Mouse (Mus musculus) ES-Bruce4 (cell line): ENCODE data around the gene Fam163a. TPM values are rescaled to one million over a fixed set of nuclear protein-coding genes. Genes with fewer than 3 reads are reported as not detected.

Source experiments
- H3K27ac ChIP-seq: 2 replicates; pipeline ENCODE4 v1.5.1; 2012; ENCODE audit warnings: low read length, inconsistent platforms; ENCODE audit not compliant: insufficient read depth
- H3K27me3 ChIP-seq: 2 replicates; pipeline ENCODE4 v1.6.1; 2012; ENCODE audit warnings: mild to moderate bottlenecking, low read length, inconsistent platforms; ENCODE audit not compliant: control insufficient read depth, poor library complexity, insufficient read depth, severe bottlenecking
- H3K36me3 ChIP-seq: 2 replicates; pipeline ENCODE4 v1.6.1; 2012; ENCODE audit warnings: inconsistent platforms, mild to moderate bottlenecking, low read length, moderate library complexity; ENCODE audit not compliant: control insufficient read depth, poor library complexity, insufficient read depth, severe bottlenecking
- H3K4me1 ChIP-seq: one replicate; pipeline ENCODE4 v1.8.1; 2011; ENCODE audit warnings: low read length; ENCODE audit not compliant: control insufficient read depth, insufficient read depth
- H3K4me3 ChIP-seq: 2 replicates; pipeline ENCODE4 v1.5.1; 2011; ENCODE audit warnings: low read depth, mild to moderate bottlenecking, low read length
- H3K9ac ChIP-seq: 2 replicates; pipeline ENCODE4 v1.6.1; 2012; ENCODE audit warnings: low read depth, mild to moderate bottlenecking, inconsistent platforms; ENCODE audit not compliant: poor library complexity, severe bottlenecking
- H3K9me3 ChIP-seq: replicated peaks from 2 replicates; pipeline ENCODE4 v1.6.1; 2012; ENCODE audit warnings: mild to moderate bottlenecking, low read length, inconsistent platforms; ENCODE audit not compliant: control insufficient read depth, poor library complexity, insufficient read depth, severe bottlenecking
- CTCF ChIP-seq: IDR thresholded peaks from one replicate; pipeline ENCODE4 v1.8.1; 2011; ENCODE audit warnings: low read depth, low read length
- EP300 ChIP-seq: IDR thresholded peaks from 2 replicates; pipeline ENCODE4 v1.6.1; 2011; ENCODE audit warnings: low read depth, low read length; ENCODE audit not compliant: insufficient read depth
- POLR2A ChIP-seq: IDR thresholded peaks from one replicate; pipeline ENCODE4 v1.8.1; 2011; ENCODE audit warnings: low read length; ENCODE audit not compliant: insufficient read depth
- polyA plus RNA-seq: library from polyadenylated mRNA; stranded (reverse); fragments of >200 nt; gene quantifications from 2 replicates; pipeline ENCODE4 v1.2.4, GENCODE M21; 2011; ENCODE audit warnings: low read depth; ENCODE audit not compliant: missing spikeins, insufficient read depth, insufficient read length

The Fam163a gene
- polyA plus RNA-seq, 1 experiment, result 0.40 TPM

- TF ChIP-seq CTCF, result no peak
- no peak for TF ChIP-seq POLR2A
- no peak for TF ChIP-seq EP300
- peaks cover 52% of the 10 kb centered on the region for H3K36me3 ChIP-seq
Observed at GRCm38 (mm10) chr1:156044211-156044611, 160.6 kb downstream of the Fam163a start.

DNA sequence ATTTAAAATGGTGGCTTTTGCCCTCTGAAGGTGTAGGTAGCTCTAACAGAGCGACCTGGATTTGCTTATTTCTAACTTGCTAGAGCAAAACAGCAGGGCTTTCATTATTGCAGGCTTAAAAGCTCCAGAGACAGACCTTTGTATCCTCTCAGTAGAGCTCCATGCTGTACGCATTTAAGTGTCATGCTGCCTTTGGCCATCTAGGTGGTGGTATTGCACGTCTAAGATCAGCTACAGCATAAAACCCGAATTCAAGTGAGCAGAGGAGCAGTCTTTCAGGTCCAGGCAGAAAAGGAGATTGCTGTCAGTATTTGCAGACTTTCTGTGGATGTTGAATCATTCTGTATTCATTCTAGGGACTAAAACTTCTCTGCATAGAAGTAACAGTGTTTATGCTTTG is 161.8 kb downstream of the Fam163a start:
- Histone ChIP-seq H3K27me3 (no peaks in the 10 kb centered on the region), H3K9me3 (no peaks in the 10 kb centered on the region), H3K36me3 (peaks cover 44% of the 10 kb centered on the region), H3K4me1 (no peaks in the 10 kb centered on the region), H3K4me3 (no peak overlapping the region), H3K27ac (no peak overlapping the region), H3K9ac (0 out of 2 replicates have a peak overlapping the region, but pooled peaks have one; percentile 34)
- TF ChIP-seq CTCF (peak; percentile 8), EP300 (no peak), POLR2A (no peak)

More at GRCm38 (mm10) chr1:156044211-156044611, 160.6 kb downstream of the Fam163a start:
- no peaks in the 10 kb centered on the region for H3K9me3 ChIP-seq
- no peak overlapping the region for H3K9ac ChIP-seq
- H3K27ac ChIP-seq, result no peak overlapping the region
- no peak overlapping the region for H3K4me3 ChIP-seq
- no peaks in the 10 kb centered on the region for H3K27me3 ChIP-seq
- no peaks in the 10 kb centered on the region for H3K4me1 ChIP-seq

- H3K4me1 ChIP-seq, result no peaks in the 10 kb centered on the region
- peaks cover 40% of the 10 kb centered on the region for H3K36me3 ChIP-seq
- H3K9ac ChIP-seq, result peak overlapping the region; percentile 34
- no peak overlapping the region for H3K4me3 ChIP-seq
- TF ChIP-seq CTCF, result no peak
- TF ChIP-seq EP300, result no peak
- TF ChIP-seq POLR2A, result no peak
- no peaks in the 10 kb centered on the region for H3K27me3 ChIP-seq
- H3K9me3 ChIP-seq, result no peaks in the 10 kb centered on the region
- H3K27ac ChIP-seq, result no peak overlapping the region
Observed at GRCm38 (mm10) chr1:156042481-156042880, 162.3 kb downstream of the Fam163a start.

DNA sequence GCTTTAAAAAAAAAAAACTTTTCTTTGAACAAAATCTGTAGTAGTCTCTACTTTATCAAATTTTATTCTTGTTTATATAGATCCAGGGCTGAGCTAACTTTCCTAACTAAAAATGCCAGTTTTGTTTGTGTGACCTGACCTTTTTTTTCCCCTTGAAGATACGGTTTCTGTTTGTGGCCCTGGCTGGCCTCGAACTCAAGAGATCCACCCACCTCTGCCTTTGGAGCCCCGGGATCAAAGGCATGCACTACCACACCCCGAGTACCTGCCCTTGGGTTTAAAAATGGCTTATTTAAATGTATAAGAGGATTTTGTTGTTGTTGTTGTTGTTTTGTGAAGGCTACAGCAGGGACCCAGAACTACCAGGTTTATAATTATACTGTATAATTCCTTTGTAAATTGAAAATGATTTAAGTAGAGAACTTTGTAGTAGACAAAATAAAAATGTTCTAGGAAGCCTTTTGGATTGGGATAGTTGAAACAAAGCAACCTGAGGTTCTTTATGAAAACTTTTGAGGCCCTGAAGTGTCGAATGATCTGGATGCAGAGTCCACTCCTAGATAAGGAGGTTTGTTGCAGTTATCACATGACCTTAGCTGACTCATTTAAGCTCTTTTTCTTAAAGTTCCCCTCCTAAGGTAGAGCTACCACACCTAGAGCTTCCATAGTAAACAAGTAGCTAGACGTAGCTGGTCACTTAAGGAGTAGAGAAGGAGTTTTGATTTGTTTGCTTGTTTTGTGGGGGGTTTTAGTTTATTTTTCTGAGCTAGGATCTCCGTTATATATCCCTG is 163.2 kb downstream of the Fam163a start:
- Histone ChIP-seq H3K4me1 (no peaks in the 10 kb centered on the region), H3K9ac (peak overlapping the region; percentile 34), H3K4me3 (peak overlapping the region; percentile 51), H3K27me3 (no peaks in the 10 kb centered on the region), H3K9me3 (no peaks in the 10 kb centered on the region), H3K27ac (no peak overlapping the region), H3K36me3 (peaks cover 34% of the 10 kb centered on the region)
- TF ChIP-seq POLR2A (no peak), CTCF (no peak), EP300 (no peak)

- Histone ChIP-seq H3K9ac (peak overlapping the region; percentile 34), H3K27me3 (no peaks in the 10 kb centered on the region), H3K36me3 (peaks cover 28% of the 10 kb centered on the region), H3K4me3 (peak overlapping the region; percentile 51), H3K27ac (peak overlapping the region; percentile 51; the same call in 1 of the 2 replicates), H3K9me3 (no peaks in the 10 kb centered on the region), H3K4me1 (no peaks in the 10 kb centered on the region)
- TF ChIP-seq POLR2A (peak; percentile 99), CTCF (no peak), EP300 (0 out of 2 replicates have a peak, but pooled peaks have one; percentile 61)
Observed at GRCm38 (mm10) chr1:156040731-156041401, 164.0 kb downstream of the Fam163a start.
